Mouse (Mus musculus): Measurements from ENCODE around the gene Fgfr2.

Fgfr2 gene

DNA sequence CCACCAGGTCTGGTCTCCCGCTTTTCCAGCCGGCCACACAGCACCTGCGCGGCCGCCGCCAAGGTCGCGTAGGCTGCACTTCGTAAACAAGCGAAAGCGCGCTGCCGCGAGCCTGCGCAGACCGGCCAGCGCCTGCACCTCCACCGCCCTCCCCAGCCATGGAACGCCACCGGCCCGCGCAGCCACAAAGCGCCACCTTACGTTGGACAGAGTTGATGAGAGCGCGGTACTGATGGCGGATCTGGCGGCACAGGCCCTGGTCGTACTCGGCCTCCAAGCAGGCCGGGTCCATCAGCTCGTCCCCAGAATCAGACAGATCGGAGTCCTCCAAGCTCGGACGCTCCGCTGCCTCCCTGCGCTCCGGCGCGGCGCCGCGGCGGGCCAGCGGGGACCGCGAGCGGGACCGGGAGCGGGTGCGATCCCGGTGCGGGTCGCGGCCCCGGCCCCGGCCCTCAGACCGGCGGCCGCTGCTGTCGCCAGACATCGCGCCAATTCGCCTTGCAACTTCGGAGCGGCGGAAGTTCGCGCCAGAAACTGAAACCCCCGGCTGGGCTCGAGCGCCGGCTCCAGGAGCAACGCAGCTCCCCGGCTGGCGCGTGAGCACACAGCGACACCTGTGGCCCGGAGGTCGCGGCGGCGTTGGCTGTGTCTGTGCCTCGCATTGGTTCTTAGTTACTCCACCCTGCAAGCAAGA, 2576.2 kb downstream of the Fgfr2 start:
- peak; percentile 97 for DNase-seq (ENCODE audit: low read depth, low spot score)

DNA sequence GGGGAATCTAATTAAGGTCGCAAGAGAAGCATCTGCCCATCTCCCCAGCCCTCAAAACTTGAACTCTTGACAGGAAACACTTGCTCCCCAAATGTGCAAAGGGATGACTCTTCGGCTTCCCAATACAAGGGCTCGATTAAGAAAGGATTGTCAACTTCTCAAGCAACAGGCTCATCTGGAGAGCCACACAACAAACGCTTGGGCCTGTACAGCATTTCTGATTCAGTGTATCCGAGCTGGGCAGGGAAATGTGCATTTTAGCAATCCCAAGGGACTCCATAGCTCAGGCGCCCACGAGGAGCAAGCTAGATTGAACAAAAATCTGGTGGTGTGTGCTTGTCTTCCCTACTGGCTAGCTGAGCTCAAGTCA, 2576.7 kb downstream of the Fgfr2 start:
- DNase-seq (ENCODE audit: low read depth, low spot score) = no peak

DNA sequence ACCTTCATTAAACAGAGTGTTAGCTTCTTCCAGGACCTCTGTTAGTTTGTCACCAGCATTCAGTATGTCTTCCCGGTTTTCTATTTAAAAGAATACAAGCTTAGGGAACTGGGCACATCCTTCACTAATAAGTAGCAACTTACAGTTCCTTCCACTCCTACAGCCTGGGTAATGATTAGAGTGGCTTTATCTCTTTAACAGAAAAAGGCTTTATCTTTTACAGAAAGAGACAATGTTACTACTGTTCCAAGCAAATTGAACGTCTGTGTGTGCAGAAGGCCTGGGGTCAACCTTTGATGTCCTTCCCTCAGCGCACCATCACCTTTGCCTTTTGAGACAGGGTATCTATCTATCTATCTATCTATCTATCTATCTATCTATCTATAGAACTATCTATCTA, 2577.3 kb downstream of the Fgfr2 start:
- no peak for DNase-seq (ENCODE audit: low read depth, low spot score)

DNA sequence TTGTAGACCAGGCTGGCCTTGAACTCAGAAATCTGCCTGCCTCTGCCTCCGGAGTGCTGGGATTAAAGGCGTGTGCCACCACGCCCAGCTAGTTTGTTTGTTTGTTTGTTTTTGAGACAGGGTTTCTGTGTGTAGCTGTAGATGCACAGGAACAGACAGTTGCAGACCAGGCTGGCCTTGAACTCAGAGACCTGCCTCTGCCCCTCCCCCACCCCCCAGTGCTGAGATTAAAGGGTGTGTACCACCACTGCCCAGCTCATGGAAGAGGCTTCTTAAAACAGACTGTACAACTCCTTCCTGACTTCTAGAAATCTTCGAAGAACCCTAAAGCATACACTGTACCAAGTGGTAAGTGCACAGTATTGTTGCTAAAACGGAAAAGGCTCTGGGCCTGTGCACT, 2577.7 kb downstream of the Fgfr2 start:
- peak; percentile 69 for DNase-seq (ENCODE audit: low read depth, low spot score)

DNA sequence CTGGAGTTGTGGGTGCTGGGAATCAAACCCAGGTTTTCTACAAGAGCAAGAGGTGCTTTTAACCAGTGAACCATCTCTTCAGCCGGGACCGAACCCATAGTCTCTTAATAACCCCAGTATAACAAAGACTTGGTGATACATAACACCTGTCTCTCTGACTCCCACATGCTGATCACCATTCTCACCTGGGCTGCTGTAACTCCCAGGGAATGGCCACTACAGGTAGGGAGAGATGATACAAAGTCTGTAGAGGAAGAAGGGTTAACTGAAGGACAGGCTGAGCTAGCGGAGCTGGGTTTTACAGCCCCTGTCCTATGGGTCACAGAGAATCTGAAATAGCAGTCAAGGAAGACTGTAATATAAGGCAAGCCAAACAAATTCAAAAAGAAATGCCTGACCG, 2580.0 kb downstream of the Fgfr2 start:
- no peak for DNase-seq (ENCODE audit: low read depth, low spot score)

DNA sequence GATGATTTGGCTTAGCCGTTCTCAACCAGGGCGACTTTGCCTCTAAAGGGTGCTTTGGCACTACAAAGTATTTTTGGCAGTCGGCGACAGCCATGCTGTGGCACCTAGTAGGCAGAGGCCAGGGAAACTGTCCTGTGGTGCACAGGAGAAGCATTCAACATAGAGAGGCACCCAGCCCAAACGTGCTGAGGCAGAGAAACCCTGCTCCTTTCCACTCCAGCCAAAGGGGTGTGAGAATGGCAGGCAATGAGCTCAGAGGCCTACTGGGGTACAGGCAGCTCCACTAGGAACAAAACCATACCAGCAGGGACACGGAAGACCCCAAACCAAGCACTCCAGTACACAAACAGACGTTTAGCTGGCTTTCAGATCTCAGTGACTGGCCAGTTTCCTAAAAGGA, 2583.0 kb downstream of the Fgfr2 start:
- no peak for DNase-seq (ENCODE audit: low read depth, low spot score)

DNA sequence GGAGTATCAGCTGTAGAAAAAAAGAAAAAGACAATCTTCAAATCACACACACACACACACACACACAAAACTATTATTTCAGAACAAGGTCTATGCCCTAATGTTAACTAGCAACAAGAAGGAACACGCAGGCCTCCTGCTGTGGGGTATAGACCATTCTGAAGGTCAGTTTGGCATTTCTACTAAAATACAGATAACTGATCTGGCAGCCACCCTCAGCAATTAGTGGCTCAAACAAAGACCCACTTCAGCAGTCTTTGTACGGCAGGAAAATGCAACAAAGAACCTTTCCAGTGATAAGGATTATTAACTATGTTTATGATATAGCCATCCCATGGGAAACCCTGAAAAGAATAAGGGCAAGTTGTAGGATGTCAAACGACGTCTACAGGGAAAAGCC, 2586.1 kb downstream of the Fgfr2 start:
- DNase-seq (ENCODE audit: low read depth, low spot score) = no peak

DNA sequence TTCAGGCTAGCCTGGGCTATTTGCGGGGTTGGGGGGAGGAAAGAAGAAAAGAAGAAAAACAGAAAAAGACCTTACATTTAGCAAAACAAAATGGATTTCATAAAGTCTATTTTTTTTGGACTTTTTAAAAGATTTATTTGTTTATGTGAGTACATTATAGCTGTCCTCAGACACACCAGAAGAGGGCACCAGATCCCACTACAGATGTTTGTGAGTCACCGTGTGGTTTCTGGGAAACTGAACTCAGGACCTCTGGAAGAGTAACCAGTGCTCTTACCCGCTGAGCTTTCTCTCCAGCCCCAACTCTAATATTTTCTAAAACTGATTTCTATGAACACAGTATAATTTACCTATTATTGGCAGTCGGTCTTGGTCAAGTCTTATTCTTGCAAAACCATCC, 2588.0 kb downstream of the Fgfr2 start:
- DNase-seq (ENCODE audit: low read depth, low spot score) = no peak

DNA sequence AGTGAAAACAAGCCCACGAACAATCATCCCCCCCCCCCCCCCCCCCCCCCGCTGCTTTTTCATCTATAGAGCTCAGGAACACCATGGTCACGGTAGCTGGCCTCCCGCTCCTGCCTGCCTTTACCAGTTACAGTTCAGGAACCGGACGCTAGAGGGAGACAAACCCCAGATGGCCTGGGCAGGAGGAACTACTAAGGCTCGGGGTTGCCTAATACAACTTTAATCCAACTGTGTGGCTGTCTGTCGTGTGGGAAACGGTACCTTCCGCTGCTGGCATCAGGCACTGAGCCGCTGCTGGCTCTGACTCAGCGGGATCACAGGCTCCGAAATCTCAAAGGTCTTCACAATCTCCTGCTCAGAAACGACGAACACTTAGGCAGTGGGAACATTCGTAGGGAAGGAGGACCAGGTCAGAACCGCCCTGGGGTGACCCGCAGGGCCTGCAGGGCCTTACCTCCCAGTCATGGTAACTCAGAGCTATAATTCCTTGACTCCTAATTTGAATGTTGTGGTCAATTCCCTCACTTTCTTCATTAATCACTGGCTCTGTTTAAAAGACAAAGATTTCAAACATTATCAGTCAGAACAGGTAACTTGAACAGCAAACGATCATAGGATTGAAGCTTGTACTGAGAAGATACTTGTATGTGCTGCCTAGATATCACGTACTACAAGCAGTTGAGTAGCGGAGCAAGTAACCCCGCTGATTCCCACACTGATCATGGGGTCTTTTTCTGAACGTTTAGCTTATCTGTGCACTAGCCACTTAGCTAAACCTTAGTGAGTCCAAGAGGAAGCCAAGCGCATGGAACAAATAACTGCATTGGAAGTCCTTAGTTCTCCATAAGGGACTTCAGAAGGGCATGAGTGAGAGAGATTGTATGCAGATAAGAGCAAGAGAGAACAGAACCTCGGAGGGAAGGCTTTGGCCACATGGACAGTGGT, 2589.6 kb downstream of the Fgfr2 start:
- DNase-seq (ENCODE audit: low read depth, low spot score) = peak; percentile 88

DNA sequence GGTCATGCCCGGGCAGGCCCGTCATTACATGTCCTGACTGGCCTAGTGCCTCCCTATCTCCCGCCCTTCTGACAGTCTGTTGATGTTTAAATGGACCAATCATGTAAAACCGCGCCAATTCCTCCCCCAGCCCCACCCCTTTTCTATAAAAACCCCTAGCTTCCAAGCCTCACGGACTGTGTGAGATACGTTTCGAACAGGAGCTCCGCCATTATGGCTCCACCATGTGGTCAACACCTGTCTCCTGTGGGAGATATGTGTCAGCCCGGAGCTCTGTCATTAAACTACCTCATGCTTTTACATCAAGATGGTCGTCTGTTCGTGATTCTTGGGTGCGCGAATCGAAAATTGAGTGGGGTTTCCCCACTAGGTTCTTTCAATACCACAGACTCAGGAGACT, 2592.0 kb downstream of the Fgfr2 start:
- DNase-seq (ENCODE audit: low read depth, low spot score) = peak; percentile 39

DNA sequence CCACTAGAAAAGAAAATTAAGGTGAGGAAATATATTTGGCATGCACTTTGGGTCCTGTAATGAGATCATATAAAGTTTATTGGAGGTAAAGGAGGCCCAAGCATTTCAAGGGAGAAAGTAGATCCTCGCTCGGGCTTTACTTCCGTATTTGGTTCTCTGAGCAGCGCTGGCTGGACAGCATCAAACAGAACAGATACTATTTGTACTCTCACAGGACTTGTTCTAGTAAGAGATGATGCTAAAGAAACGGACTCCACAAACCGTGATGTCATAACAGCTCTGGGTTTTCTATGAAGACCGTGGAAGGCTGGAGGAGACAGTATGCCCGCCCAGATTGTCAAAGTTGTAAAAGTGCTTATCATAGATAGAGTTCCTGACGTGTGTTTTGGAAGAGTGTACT, 2595.8 kb downstream of the Fgfr2 start:
- DNase-seq (ENCODE audit: low read depth, low spot score) = no peak

DNA sequence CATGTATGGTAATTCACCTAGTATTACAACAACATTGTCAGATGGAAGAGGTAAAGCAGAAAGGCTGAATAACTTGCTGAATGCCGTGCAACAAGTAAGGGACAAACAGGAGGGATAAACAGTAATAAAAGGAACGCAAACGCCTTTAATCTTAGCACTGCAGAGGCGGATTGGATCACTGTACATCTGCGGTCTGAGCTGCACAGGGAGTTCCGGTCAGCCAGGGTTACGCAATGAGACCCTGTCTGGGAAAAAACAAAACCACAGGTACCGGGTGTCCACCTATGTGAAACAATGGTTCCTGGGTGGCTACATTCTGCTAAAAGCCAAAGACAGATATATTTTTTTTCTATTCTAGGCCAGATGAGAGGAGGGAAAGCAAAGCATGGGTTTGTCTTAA, 2599.7 kb downstream of the Fgfr2 start:
- DNase-seq (ENCODE audit: low read depth, low spot score) = no peak

DNA sequence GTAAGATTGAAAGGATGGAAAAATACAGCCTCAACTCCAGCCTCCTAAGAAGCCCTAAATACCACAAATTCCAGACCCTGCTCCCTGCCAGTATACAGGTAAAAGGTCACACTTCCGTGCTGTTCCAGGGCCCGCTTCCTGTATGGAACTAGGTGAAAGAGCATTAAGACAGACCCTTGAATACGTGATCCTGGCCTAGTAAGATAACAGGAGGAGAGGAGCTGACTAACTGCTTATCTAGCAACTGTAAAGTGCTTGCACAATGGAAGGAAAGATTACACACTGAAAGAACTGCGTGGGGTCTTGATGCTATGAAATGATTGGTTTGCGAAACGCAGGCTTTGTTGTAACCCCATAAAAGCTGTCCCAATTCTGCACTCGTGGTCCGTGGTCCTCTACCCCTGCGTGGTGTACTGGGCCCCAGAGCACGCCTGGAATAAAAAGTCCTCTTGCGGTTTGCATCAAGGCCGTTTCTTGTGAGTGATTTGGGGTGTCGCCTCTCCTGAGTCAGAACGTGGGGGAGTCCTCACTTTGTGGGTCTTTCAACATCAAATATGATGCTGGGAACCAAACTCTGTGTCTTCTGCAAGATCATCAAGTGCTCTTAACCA, 2602.2 kb downstream of the Fgfr2 start:
- DNase-seq (ENCODE audit: low read depth, low spot score) = no peak

DNA sequence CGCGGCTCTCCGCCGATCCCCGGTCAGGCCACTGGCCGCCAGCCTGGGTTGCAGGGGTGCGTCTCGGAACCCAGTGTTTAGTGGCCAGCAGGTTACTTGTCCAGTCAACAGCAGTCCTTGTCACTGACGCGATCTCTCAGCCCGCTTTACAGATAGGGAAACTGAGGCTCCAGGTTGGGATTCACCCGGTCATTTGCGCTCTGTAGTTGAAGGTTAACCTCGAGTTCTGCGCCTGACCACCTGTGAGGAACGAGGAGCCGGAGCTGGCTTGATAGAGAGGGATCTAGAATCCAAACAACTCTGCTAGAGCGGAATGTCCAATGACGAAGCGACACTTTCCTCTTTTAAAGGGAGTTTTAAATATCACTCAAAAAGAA, 2603.1 kb downstream of the Fgfr2 start, which contains the start of gene Ate1:
Gene Ate1 (minus strand): TSS at position 321 of the 377 bp plus-strand sequence.
- no peak for DNase-seq (ENCODE audit: low read depth, low spot score)

DNA sequence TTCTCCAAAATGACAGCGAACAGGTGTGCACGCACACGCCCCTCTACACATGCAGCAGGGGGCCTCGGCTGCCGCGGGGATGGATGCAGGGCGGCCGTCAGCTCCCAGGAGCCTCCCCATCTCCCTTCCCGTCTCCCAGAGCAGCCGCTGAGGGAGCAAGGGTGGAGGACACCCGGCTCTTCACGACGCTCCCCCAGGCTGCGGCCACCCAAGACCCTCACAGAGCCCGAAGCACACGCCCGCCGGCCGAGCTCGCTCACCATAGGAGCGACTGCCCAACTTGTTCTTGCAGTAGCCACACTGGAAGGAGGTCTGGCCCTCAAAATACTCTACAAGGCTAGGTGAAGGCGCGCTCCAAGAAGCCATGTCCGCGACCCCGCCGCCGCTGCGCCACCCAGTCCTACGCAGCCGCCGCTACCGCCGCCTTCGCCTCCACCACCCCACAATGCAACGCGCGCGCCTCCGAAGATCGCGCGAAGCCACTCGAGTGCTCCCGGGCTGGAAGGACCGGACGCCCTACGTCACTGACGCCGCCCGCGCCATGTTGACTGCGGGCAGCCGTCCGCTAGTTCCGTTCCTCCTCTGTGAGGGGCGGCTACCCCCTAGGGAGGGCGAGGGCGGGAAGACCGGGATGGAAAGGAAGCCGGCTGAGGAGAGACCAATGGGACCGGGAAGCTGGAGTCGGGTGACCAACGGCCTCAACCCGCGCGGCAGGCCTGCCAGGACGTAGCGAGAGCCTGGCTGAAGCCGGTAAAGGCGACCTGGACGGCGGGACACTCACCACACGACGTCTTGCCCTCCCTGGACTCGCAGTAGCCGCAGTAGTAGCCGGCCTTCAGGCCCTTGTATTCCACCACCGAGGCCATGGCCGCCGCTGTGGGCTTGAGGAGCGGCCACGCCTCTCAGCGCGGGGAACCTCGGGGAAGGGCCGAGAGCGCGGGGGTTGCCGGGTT, 2603.8 kb downstream of the Fgfr2 start:
- DNase-seq (ENCODE audit: low read depth, low spot score) = peak; percentile 96

DNA sequence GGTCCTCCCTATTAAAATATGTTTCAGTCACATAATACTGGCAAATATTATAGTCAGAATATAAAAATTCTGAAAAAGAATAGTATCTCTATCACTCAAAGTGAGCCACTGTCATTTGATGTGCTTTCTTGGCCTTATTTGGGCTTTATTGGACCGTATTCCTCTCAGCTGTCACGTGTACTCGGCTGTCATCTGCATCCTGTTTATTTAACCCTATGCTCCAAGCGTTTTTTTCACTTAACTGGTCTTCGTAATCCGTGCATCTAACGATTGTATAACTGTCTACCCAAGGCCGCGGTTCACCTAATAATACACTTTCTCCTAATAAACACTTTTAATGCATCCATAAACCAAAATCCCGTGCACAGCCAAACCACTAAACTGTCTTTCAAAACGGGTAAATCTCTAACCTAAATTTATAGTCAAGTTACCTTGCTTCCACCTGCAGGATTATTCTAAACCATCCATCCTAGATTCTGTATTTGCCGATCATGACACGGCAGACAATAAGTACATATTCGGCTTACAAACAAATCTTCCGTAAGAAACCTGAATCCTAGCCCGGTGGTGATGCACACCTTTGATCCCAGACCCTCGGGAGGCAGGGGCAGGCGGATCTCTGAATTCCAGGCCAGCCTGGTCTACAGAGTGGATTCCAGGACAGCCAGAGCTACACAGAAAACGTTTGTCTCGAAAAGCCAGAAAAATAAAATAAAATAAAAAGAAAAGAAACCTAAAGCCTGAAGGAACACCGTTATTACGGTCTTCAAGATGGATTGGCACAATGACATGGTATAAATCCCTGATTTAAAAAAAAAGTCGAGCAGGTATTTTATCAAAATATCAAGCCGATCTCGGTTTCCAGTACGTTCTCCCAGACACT, 2604.7 kb downstream of the Fgfr2 start:
- DNase-seq (ENCODE audit: low read depth, low spot score) = no peak

DNA sequence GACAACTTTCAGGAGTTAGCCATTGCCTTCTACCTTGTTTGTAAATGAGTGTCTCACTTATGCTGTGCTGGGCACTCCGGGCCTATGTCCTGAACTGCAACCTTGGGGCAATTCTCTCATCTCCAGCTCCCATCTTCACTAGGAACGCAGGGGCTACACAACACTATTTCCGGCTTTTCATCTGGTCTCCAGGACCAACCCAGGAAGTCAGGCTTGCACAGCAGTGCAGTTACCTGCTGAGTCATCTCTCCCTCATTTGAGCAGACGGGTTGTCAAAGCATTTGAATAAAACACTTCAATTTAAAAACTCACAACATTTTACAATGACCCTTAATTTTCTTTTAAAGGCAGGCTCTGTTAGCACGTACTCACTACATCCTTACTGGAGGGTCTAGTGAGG, 2612.9 kb downstream of the Fgfr2 start:
- no peak for DNase-seq (ENCODE audit: low read depth, low spot score)

DNA sequence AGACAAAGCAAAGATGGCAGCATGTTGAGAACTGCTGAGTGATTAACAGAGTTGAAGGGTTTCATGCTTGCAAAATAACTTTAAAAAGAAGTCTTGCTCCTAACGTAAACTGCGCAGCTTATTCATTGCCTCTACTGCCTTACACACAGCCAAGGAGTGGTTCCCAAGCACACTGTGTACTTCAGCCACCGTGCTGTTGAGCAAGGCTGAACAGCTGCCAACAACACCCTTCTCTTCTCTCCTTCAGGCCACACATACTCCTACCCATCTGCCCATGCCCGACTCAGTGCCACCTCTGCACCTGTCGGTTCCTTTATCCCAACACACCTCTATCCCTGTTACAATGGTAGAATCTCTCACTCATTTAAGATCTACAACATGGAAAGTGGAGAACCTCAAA, 2620.1 kb downstream of the Fgfr2 start:
- DNase-seq (ENCODE audit: low read depth, low spot score) = no peak

DNA sequence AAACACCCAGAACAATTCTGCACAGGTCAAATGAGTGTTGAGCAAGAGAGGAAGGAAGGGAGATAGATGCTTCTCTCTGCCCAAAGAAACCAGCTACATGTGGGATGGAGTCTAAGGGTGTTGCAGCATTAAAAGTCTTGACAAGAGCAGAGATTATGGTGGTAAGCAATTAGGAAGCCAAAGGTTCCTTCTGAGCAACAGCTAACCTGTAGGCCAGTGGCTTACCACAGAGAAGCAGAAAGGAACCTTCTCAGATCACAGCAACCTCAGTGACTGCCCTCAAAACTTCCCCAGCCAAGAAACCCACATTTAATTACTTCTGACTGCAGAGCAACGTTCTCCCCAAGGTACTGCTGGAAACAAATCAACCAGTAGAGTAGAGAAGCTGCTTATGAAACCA, 2621.7 kb downstream of the Fgfr2 start:
- no peak for DNase-seq (ENCODE audit: low read depth, low spot score)

DNA sequence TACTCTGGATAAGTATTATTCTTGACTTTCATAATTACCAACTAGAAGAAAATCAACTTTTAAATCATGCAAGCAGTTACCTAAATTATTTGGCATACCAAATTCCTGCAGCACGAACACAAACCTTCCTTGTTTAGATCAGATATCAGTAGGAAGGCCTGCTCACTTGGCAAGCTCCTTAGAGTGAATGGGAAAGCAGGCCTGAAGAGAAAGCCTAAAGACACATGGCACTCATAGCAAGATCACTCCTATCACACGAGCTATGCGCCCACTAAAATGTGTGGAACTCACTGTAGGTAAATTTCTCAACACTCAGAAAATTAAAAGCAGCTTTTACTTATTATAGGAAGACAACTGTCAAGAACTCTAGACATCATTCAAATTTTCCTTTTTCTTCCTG, 2629.8 kb downstream of the Fgfr2 start:
- no peak for DNase-seq (ENCODE audit: low read depth, low spot score)

DNA sequence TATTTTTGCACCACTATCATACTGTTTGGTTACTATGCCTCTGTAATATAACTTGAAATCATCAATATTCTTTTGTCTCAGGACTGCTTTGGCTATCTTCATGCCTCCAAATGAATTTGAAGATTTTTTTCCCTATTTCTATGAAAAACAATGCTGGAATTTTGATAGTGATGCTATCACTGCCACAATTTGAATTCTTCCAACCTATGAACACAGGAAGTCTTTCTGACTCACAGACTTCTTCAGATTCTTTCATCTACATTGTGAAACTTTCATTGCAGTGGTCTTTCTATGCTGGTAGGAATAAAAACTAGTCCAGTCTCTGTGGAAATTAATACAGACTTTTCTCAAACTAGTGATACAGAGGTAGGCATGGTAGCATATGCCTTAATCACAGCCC, 2631.1 kb downstream of the Fgfr2 start:
- no peak for DNase-seq (ENCODE audit: low read depth, low spot score)

All from ES-CJ7 (cell line).